ENCODE assay signal across 21 mouse cellular contexts in the genomic region with DNA sequence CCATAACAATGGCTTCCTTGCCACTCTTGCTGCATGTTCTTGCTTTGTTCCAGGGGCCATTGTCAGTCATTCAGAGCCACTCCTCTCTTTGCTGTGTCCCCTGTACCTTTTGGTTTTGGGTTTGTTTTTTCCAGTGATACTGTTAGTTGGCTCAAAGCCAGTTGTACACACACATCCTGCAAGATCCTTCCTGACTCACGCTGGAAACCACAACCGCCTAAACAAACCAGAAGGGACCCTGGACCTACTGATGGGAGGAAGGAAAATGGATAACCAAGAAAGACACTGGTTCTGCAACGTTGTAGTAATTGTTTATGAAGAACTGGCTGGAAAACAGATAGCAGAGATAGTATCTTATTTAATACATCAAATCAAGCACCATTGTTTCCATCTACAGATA.
DNase-seq lines count a peak whose midpoint lies in the region; ATAC-seq and TF ChIP-seq lines count a peak whose summit lies in the region.
"Had no signal": no experiment of that assay in that cellular context is flagged by ENCODE, and none has a peak within 500 bp of the region (broad histone marks: within the 10 kb centered on the region; RNA-seq: fewer than 3 reads in every experiment).

No protein-coding gene starts in this region.

- peak; percentile 42 for DNase-seq in lung, postnatal 0 days (ENCODE audit: low spot score)
- DNase-seq in lung, postnatal 4 days, result no peak
- DNase-seq in 416B (ENCODE audit: low read depth), result peak; percentile 98
- DNase-seq in NIH3T3 (ENCODE audit: low read depth), result peak; percentile 59
- peak; percentile 44 for DNase-seq in lung, postnatal 36 days
- DNase-seq in cerebellum, adult 11-12 months, result no peak
- no peak for DNase-seq in urinary bladder, postnatal 4 days (ENCODE audit: low spot score in 2 of 2)
- no peak for DNase-seq in gastrocnemius, postnatal 36 days
- DNase-seq: cerebellum, postnatal 10 days; embryo, embryonic 11 days; heart, adult 18-20 months; kidney, postnatal 4 days; left cerebral cortex, postnatal 4 days; right cerebral cortex, postnatal 4 days had no signal

- WGBS in lung, postnatal 0 days, result 37% methylated on average over 3 of the region's 3 CpGs

- intact Hi-C loops in gastrocnemius, postnatal 36 days (cut with DNase I), result no loop called here

- H3K4me2 ChIP-seq in lung, postnatal 0 days (replicated peaks; ENCODE audit: low read depth, low read length), result no peak overlapping the region
- H3K4me2 ChIP-seq: embryonic facial prominence, embryonic 15.5 days; hindbrain, embryonic 12.5 days; intestine, embryonic 15.5 days; liver, embryonic 11.5 days; lung, embryonic 15.5 days; midbrain, embryonic 13.5 days had no signal

- TF ChIP-seq EP300 in lung, postnatal 0 days (IDR thresholded peaks at IDR 0.05), result no peak

- no peaks in the 10 kb centered on the region for H3K27me3 ChIP-seq in lung, postnatal 0 days (replicated peaks; ENCODE audit: insufficient read depth, low read length)
- H3K27me3 ChIP-seq: embryonic facial prominence, embryonic 15.5 days; hindbrain, embryonic 12.5 days; intestine, embryonic 15.5 days; lung, embryonic 15.5 days; midbrain, embryonic 13.5 days; Patski had no signal

- H3K4me1 ChIP-seq in lung, postnatal 0 days (ENCODE audit: insufficient read depth, low read depth, low read length), result no peaks in the 10 kb centered on the region
- H3K4me1 ChIP-seq: embryonic facial prominence, embryonic 15.5 days; hindbrain, embryonic 12.5 days; intestine, embryonic 15.5 days; lung, embryonic 15.5 days; midbrain, embryonic 13.5 days had no signal

- ATAC-seq in lung, postnatal 0 days, result peak; percentile 43
- ATAC-seq: intestine, embryonic 15.5 days; midbrain, embryonic 13.5 days; Patski had no signal

- H3K4me3 ChIP-seq in lung, postnatal 0 days (ENCODE audit: low read depth, low read length), result no peak overlapping the region
- H3K4me3 ChIP-seq: embryonic facial prominence, embryonic 15.5 days; hindbrain, embryonic 12.5 days; intestine, embryonic 15.5 days; lung, embryonic 15.5 days; midbrain, embryonic 13.5 days had no signal

- no peak for TF ChIP-seq CTCF in lung, postnatal 0 days (IDR thresholded peaks at IDR 0.05)

- no peaks in the 10 kb centered on the region for H3K9me3 ChIP-seq in lung, postnatal 0 days (ENCODE audit: low read length)
- H3K9me3 ChIP-seq: embryonic facial prominence, embryonic 15.5 days; intestine, embryonic 15.5 days; lung, embryonic 15.5 days; midbrain, embryonic 13.5 days had no signal

- no peak overlapping the region for H3K27ac ChIP-seq in lung, postnatal 0 days (ENCODE audit: low read length)
- H3K27ac ChIP-seq: embryonic facial prominence, embryonic 15.5 days; hindbrain, embryonic 12.5 days; intestine, embryonic 15.5 days; lung, embryonic 15.5 days; midbrain, embryonic 13.5 days had no signal

- no peak overlapping the region for H3K9ac ChIP-seq in lung, postnatal 0 days (replicated peaks; ENCODE audit: low read depth)
- H3K9ac ChIP-seq: embryonic facial prominence, embryonic 15.5 days; hindbrain, embryonic 12.5 days; intestine, embryonic 15.5 days; lung, embryonic 15.5 days; midbrain, embryonic 13.5 days had no signal

- no peaks in the 10 kb centered on the region for H3K36me3 ChIP-seq in lung, postnatal 0 days (ENCODE audit: insufficient read depth, low read length)
- H3K36me3 ChIP-seq: embryonic facial prominence, embryonic 15.5 days; hindbrain, embryonic 12.5 days; intestine, embryonic 15.5 days; lung, embryonic 15.5 days; midbrain, embryonic 13.5 days had no signal

Comparison
In these comparisons a context has a peak if more than half of its experiments do, and no peak if none do; other contexts are left out.
1. DNase-seq: peak in lung, postnatal 0 days (single experiment), 416B (single experiment), NIH3T3 (single experiment) and lung, postnatal 36 days (single experiment); none in lung, postnatal 4 days (0 of 2), cerebellum, adult 11-12 months (single experiment), urinary bladder, postnatal 4 days (0 of 2) and gastrocnemius, postnatal 36 days (0 of 2).